In the genomic region with DNA sequence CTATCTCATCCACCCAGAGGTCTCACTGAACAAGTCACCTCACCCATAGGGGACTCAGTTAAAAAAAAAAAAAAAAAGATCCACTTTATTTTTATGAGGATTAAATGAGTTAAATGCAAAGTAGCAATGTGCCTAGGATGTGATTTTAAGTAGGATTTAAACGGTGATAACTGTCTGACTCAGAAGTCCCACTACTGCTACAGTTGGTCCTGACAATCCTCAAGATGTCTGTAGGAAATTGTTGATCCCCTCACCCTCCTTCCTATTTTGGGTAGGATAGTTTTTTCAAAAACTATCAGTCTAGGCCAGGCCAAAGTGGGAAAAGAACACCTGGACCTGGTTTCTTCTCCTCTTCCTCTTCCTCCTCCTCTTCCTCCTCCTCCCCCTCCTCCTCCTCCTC, we compare ENCODE assay signal across 8 mouse cellular contexts. TPM values are rescaled to one million over a fixed set of nuclear protein-coding genes. Genes with fewer than 3 reads are reported as not detected.
A peak's percentile ranks its signal among the peaks of the same experiment; 100 is the strongest.
DNase-seq lines count a peak whose midpoint lies in the region; ATAC-seq and TF ChIP-seq lines count a peak whose summit lies in the region.

No protein-coding gene starts in this region.

- no peak for TF ChIP-seq EP300 in CH12.LX (IDR thresholded peaks at IDR 0.05; ENCODE audit: low read length)

- H3K79me2 ChIP-seq in CH12.LX (replicated peaks; ENCODE audit: control insufficient read depth, extremely low read depth, insufficient read depth, poor library complexity, severe bottlenecking) = no peaks in the 10 kb centered on the region

- WGBS in heart, embryonic 11.5 days (ENCODE audit: insufficient replicate concordance) = 39% methylated on average over 1 of the region's 1 CpGs
- 57% methylated on average over 1 of the region's 1 CpGs for WGBS in forebrain, embryonic 16.5 days
- WGBS in liver, embryonic 16.5 days (ENCODE audit: insufficient replicate concordance) = 35% methylated on average over 1 of the region's 1 CpGs

- no peak for TF ChIP-seq POLR2A in CH12.LX (IDR thresholded peaks at IDR 0.05; ENCODE audit: low read depth, low read length)

- no peak for ATAC-seq in heart, embryonic 11.5 days (replicated peaks; ENCODE audit: insufficient number of reproducible peaks, low FRiP score, low TSS enrichment)
- ATAC-seq in forebrain, embryonic 16.5 days = 0 out of 2 replicates have a peak, but pooled peaks have one; percentile 32
- ATAC-seq in liver, embryonic 16.5 days (ENCODE audit: low read depth) = no peak

- peaks cover 2% of the 10 kb centered on the region; the same call in 1 of the 2 replicates for H3K4me1 ChIP-seq in heart, embryonic 11.5 days (ENCODE audit: control insufficient read depth, insufficient read depth, low read length)
- peaks cover 0 to 9% of the 10 kb centered on the region in 2 experiments; a peak in 2 of 4 replicates for H3K4me1 ChIP-seq in CH12.LX (ENCODE audit: control insufficient read depth in 1 of 2, insufficient read depth in 2 of 2)
- peaks cover 11% of the 10 kb centered on the region for H3K4me1 ChIP-seq in forebrain, embryonic 16.5 days (replicated peaks; ENCODE audit: control insufficient read depth, insufficient read depth, low read length)
- peaks cover 9% of the 10 kb centered on the region for H3K4me1 ChIP-seq in liver, embryonic 16.5 days (ENCODE audit: control insufficient read depth, low read depth, low read length)

- in situ Hi-C loops in CH12.LX (cut with MboI; ENCODE audit: low pct_ligation_motif_present, low pct_unique_long_range_greater_than_20kb, low sequenced_read_pairs) = no loop called here

- no peak for DNase-seq in heart, postnatal 14 days
- no peak for DNase-seq in CH12.LX (ENCODE audit: extremely low read depth)
- no peak for DNase-seq in ovary, postnatal 36 days (ENCODE audit: low spot score)
- DNase-seq in embryo, embryonic 11 days = no peak
- no peak for DNase-seq in layer of hippocampus, adult 9-10 months (ENCODE audit: low spot score)

- intact Hi-C loops in heart, postnatal 14 days (cut with DNase I) = loop anchor here (2.0 kb wide), 1 partner anchor 29 kb away; no protein-coding TSS in a partner anchor

- dilution Hi-C loops in CH12.LX (cut with MboI; ENCODE audit: extremely low pct_ligation_motif_present, extremely low pct_unique_long_range_greater_than_20kb, low sequenced_read_pairs) = no loop called here

- H3K4me2 ChIP-seq in heart, embryonic 11.5 days = peak overlapping the region; percentile 85
- peak overlapping the region; percentile 57; the same call in 1 of the 2 replicates for H3K4me2 ChIP-seq in CH12.LX (ENCODE audit: insufficient read depth, low read depth, poor library complexity, severe bottlenecking)
- peak overlapping the region; percentile 95; the same call in 1 of the 2 replicates for H3K4me2 ChIP-seq in forebrain, embryonic 16.5 days (ENCODE audit: low read length)
- H3K4me2 ChIP-seq in liver, embryonic 16.5 days (ENCODE audit: low read depth, low read length) = peak overlapping the region; percentile 92

- peak overlapping the region; percentile 68 for H3K4me3 ChIP-seq in heart, embryonic 11.5 days (ENCODE audit: low read depth, low read length)
- H3K4me3 ChIP-seq in CH12.LX (replicated peaks in 1 of 3; ENCODE audit: low read depth in 2 of 3, low read length in 2 of 3, poor library complexity in 1 of 3) = no peak overlapping the region
- no peak overlapping the region; the same call in 1 of the 2 replicates for H3K4me3 ChIP-seq in forebrain, embryonic 16.5 days (replicated peaks; ENCODE audit: low read length)
- H3K4me3 ChIP-seq in liver, embryonic 16.5 days (ENCODE audit: low read depth, low read length) = no peak overlapping the region

- H3K9ac ChIP-seq in heart, embryonic 11.5 days (ENCODE audit: low read depth, low read length) = no peak overlapping the region
- no peak overlapping the region for H3K9ac ChIP-seq in CH12.LX (ENCODE audit: insufficient read depth, low read depth)
- no peak overlapping the region for H3K9ac ChIP-seq in forebrain, embryonic 16.5 days (replicated peaks; ENCODE audit: low read depth, low read length)
- H3K9ac ChIP-seq in liver, embryonic 16.5 days (ENCODE audit: low read depth, low read length) = no peak overlapping the region

- H3K9me3 ChIP-seq in heart, embryonic 11.5 days (replicated peaks; ENCODE audit: control insufficient read depth, low read length) = no peaks in the 10 kb centered on the region
- no peaks in the 10 kb centered on the region for H3K9me3 ChIP-seq in CH12.LX (replicated peaks; ENCODE audit: low read length)
- H3K9me3 ChIP-seq in forebrain, embryonic 16.5 days (ENCODE audit: control insufficient read depth, low read length) = no peaks in the 10 kb centered on the region
- no peaks in the 10 kb centered on the region for H3K9me3 ChIP-seq in liver, embryonic 16.5 days (replicated peaks; ENCODE audit: control insufficient read depth, low read length)

- no peaks in the 10 kb centered on the region for H3K27me3 ChIP-seq in heart, embryonic 11.5 days (ENCODE audit: control insufficient read depth, insufficient read depth, low read length)
- H3K27me3 ChIP-seq in CH12.LX (replicated peaks) = no peaks in the 10 kb centered on the region
- no peaks in the 10 kb centered on the region for H3K27me3 ChIP-seq in forebrain, embryonic 16.5 days (replicated peaks; ENCODE audit: control insufficient read depth, insufficient read depth, low read length)
- H3K27me3 ChIP-seq in liver, embryonic 16.5 days (ENCODE audit: control insufficient read depth, insufficient read depth, low read depth, low read length) = no peaks in the 10 kb centered on the region

- no peak for TF ChIP-seq RAD21 in CH12.LX (IDR thresholded peaks at IDR 0.05; ENCODE audit: low read depth, low read length)

- H3K36me3 ChIP-seq in heart, embryonic 11.5 days (ENCODE audit: control insufficient read depth, insufficient read depth, low read length) = no peaks in the 10 kb centered on the region
- peaks cover 0 to 11% of the 10 kb centered on the region in 2 experiments for H3K36me3 ChIP-seq in CH12.LX (replicated peaks in 1 of 2; ENCODE audit: control insufficient read depth in 1 of 2, insufficient read depth in 1 of 2, low read length in 1 of 2)
- H3K36me3 ChIP-seq in forebrain, embryonic 16.5 days (ENCODE audit: control insufficient read depth, insufficient read depth) = no peaks in the 10 kb centered on the region
- no peaks in the 10 kb centered on the region for H3K36me3 ChIP-seq in liver, embryonic 16.5 days (ENCODE audit: control insufficient read depth, insufficient read depth)

- H3K27ac ChIP-seq in heart, embryonic 11.5 days (ENCODE audit: low read depth, low read length) = no peak overlapping the region
- H3K27ac ChIP-seq in CH12.LX (ENCODE audit: insufficient read depth, low read depth) = no peak overlapping the region
- no peak overlapping the region for H3K27ac ChIP-seq in forebrain, embryonic 16.5 days (ENCODE audit: low read length)
- no peak overlapping the region for H3K27ac ChIP-seq in liver, embryonic 16.5 days (ENCODE audit: low read length)

- no peak for TF ChIP-seq CTCF in CH12.LX (conservative IDR thresholded peaks at IDR 0.05 in 1 of 2, IDR thresholded peaks at IDR 0.05 in 1 of 2; ENCODE audit: low read depth in 2 of 2, low read length in 2 of 2)

TF ChIP-seq in CH12.LX, 34 proteins besides CTCF, POLR2A, EP300 and RAD21:
- TF ChIP-seq ETS1 (conservative IDR thresholded peaks at IDR 0.05; ENCODE audit: low read depth, low read length) (no peak), UBTF (IDR thresholded peaks at IDR 0.05; ENCODE audit: low read depth, low read length) (no peak), E2F4 (IDR thresholded peaks at IDR 0.05; ENCODE audit: insufficient replicate concordance, low read depth, low read length) (no peak), TBP (conservative IDR thresholded peaks at IDR 0.05; ENCODE audit: low read depth, low read length) (no peak), MAZ (IDR thresholded peaks at IDR 0.05; ENCODE audit: low read depth, low read length) (no peak), SMC3 (IDR thresholded peaks at IDR 0.05; ENCODE audit: low read depth, low read length) (no peak), MYC (IDR thresholded peaks at IDR 0.05; ENCODE audit: low read depth, low read length) (no peak), NELFE (IDR thresholded peaks at IDR 0.05; ENCODE audit: low read depth, low read length) (no peak)

RNA-seq across cellular contexts. Expression of gene Pgap2, which starts 11.9 kb away (rescaled TPM):
- 52.0 and 53.5 TPM in 2 replicates for polyA plus RNA-seq in heart, embryonic 11.5 days (2014; fragmentation: Nextera tagmentation; extraction: Ambion mirVana)
- total RNA-seq in heart, postnatal 14 days (2021) = 10 to 100 TPM; 54.4 to 55.7 TPM
- total RNA-seq in CH12.LX (2012; rRNA removed) (13.2 and 18.3 TPM in 2 replicates), CH12.LX (2014; rRNA removed) (20.3 and 23.7 TPM in 2 replicates)
- 26.1 and 38.5 TPM in 2 replicates for polyA plus RNA-seq in CH12.LX (2012; ENCODE audit: insufficient read length, low read depth)
- polyA plus RNA-seq in forebrain, embryonic 16.5 days (2015; fragmentation: Nextera tagmentation; extraction: Ambion mirVana) = 51.7 and 55.8 TPM in 2 replicates
- 24.8 and 25.2 TPM in 2 replicates for polyA plus RNA-seq in liver, embryonic 16.5 days (2015; fragmentation: Nextera tagmentation; extraction: Ambion mirVana)

RNA-seq across cellular contexts. Expression of gene Nup98, which starts 11.9 kb away (rescaled TPM):
- 36.1 and 36.5 TPM in 2 replicates for polyA plus RNA-seq in heart, embryonic 11.5 days (2014; fragmentation: Nextera tagmentation; extraction: Ambion mirVana)
- 10 to 100 TPM; 31.9 to 34.2 TPM for total RNA-seq in heart, postnatal 14 days (2021)
- 24.6 and 27.3 TPM in 2 replicates for total RNA-seq in CH12.LX (2012; rRNA removed)
- 23.9 and 25.0 TPM in 2 replicates for total RNA-seq in CH12.LX (2014; rRNA removed)
- polyA plus RNA-seq in CH12.LX (2012; ENCODE audit: insufficient read length, low read depth) = 34.3 and 37.1 TPM in 2 replicates
- polyA plus RNA-seq in forebrain, embryonic 16.5 days (2015; fragmentation: Nextera tagmentation; extraction: Ambion mirVana) = 25.7 and 27.6 TPM in 2 replicates
- 14.0 and 14.5 TPM in 2 replicates for polyA plus RNA-seq in liver, embryonic 16.5 days (2015; fragmentation: Nextera tagmentation; extraction: Ambion mirVana)

RNA-seq across cellular contexts. Expression of gene Rhog, which starts 34.0 kb away (rescaled TPM):
- polyA plus RNA-seq in heart, embryonic 11.5 days (2014; fragmentation: Nextera tagmentation; extraction: Ambion mirVana) = 47.5 and 59.6 TPM in 2 replicates
- 10 to 100 TPM; 30.8 to 31.9 TPM for total RNA-seq in heart, postnatal 14 days (2021)
- total RNA-seq in CH12.LX (2012; rRNA removed) (17.1 and 22.7 TPM in 2 replicates), CH12.LX (2014; rRNA removed) (9.6 and 12.2 TPM in 2 replicates)
- polyA plus RNA-seq in CH12.LX (2012; ENCODE audit: insufficient read length, low read depth) = 109 and 118 TPM in 2 replicates
- polyA plus RNA-seq in forebrain, embryonic 16.5 days (2015; fragmentation: Nextera tagmentation; extraction: Ambion mirVana) = 15.4 and 19.5 TPM in 2 replicates
- 49.5 and 56.3 TPM in 2 replicates for polyA plus RNA-seq in liver, embryonic 16.5 days (2015; fragmentation: Nextera tagmentation; extraction: Ambion mirVana)

RNA-seq across cellular contexts. Expression of gene Stim1, which starts 45.7 kb away (rescaled TPM):
- 9.1 and 13.5 TPM in 2 replicates for polyA plus RNA-seq in heart, embryonic 11.5 days (2014; fragmentation: Nextera tagmentation; extraction: Ambion mirVana)
- 10 to 100 TPM; 25.8 to 30.2 TPM for total RNA-seq in heart, postnatal 14 days (2021)
- total RNA-seq in CH12.LX (2012; rRNA removed) (8.9 and 10.2 TPM in 2 replicates), CH12.LX (2014; rRNA removed) (21.0 and 26.6 TPM in 2 replicates)
- 23.9 and 24.1 TPM in 2 replicates for polyA plus RNA-seq in CH12.LX (2012; ENCODE audit: insufficient read length, low read depth)
- polyA plus RNA-seq in forebrain, embryonic 16.5 days (2015; fragmentation: Nextera tagmentation; extraction: Ambion mirVana) = 10.3 and 12.1 TPM in 2 replicates
- 15.8 and 16.2 TPM in 2 replicates for polyA plus RNA-seq in liver, embryonic 16.5 days (2015; fragmentation: Nextera tagmentation; extraction: Ambion mirVana)
